Mouse (Mus musculus) heart, adult 2 months (tissue): ENCODE data around the gene Fus. TPM values are rescaled to one million over a fixed set of nuclear protein-coding genes. Genes with fewer than 3 reads are reported as not detected.
"Not testable (repeated sequence)": the region's sequence is repeated elsewhere in the genome, so short reads cannot be mapped to it uniquely, and the experiment has no call there.

ENCODE experiments used
- DNase-seq, 2 experiments: peaks; one replicate each; pipeline ENCODE4 v3.0.0; 2021
- H3K27ac ChIP-seq: fragments of 200-600 bp; 2 replicates; pipeline ENCODE4 v1.8.1; 2022
- H3K27me3 ChIP-seq: fragments of 200-500 bp; 2 replicates; pipeline ENCODE4 v1.6.1; 2012; ENCODE audit warnings: mild to moderate bottlenecking, low read length, inconsistent platforms, mixed read lengths; ENCODE audit not compliant: control insufficient read depth, insufficient read depth
- H3K36me3 ChIP-seq: fragments of 200-500 bp; 2 replicates; pipeline ENCODE4 v1.6.1; 2012; ENCODE audit warnings: low read length, inconsistent platforms; ENCODE audit not compliant: control insufficient read depth, insufficient read depth
- H3K4me1 ChIP-seq: fragments of 200-500 bp; 2 replicates; pipeline ENCODE4 v1.6.1; 2011; ENCODE audit warnings: low read length; ENCODE audit not compliant: control insufficient read depth, insufficient read depth
- H3K4me3 ChIP-seq: fragments of 200-600 bp; 2 replicates; pipeline ENCODE4 v1.8.1; 2022
- H3K79me2 ChIP-seq: fragments of 200-500 bp; replicated peaks from 2 replicates; pipeline ENCODE4 v1.6.1; 2012; ENCODE audit warnings: mild to moderate bottlenecking, inconsistent platforms, low read length, moderate library complexity, mixed read lengths; ENCODE audit not compliant: control insufficient read depth, insufficient read depth
- H3K9ac ChIP-seq: fragments of 200-500 bp; 2 replicates; pipeline ENCODE4 v1.6.1; 2012; ENCODE audit warnings: low read depth, mild to moderate bottlenecking, control low read depth, inconsistent platforms, low read length, mixed read lengths
- CTCF ChIP-seq: fragments of 200-600 bp; IDR thresholded peaks from 2 replicates; pipeline ENCODE4 v1.8.1; 2022; ENCODE audit warnings: antibody characterized with exemption, mild to moderate bottlenecking, moderate library complexity
- EP300 ChIP-seq: fragments of 200-500 bp; IDR thresholded peaks from 2 replicates; pipeline ENCODE4 v1.6.1; 2011; ENCODE audit warnings: low read depth, low read length, control low read depth; ENCODE audit not compliant: insufficient read depth
- POLR2A ChIP-seq: fragments of 200-500 bp; IDR thresholded peaks from 2 replicates; pipeline ENCODE4 v1.6.1; 2011; ENCODE audit warnings: mild to moderate bottlenecking, low read depth, low read length, control low read depth; ENCODE audit not compliant: insufficient read depth
- WGBS: fragments of 180-500 bp; shearing (Covaris S2); methylation state at CpG from one replicate; pipeline ENCODE4 v1.1.7; 2018; 5-methylcytosine and 5-hydroxymethylcytosine counted together
- intact Hi-C: fragments of 180-260 bp; cut with DNase I; formaldehyde crosslinking; loops from one replicate; pipeline ENCODE4 v1.15.1; 2025
- polyA plus RNA-seq: library from polyadenylated mRNA; depleted of rRNA; stranded (reverse); fragments of >200 nt; gene quantifications from 2 replicates; pipeline ENCODE4 v1.2.3, GENCODE M21; 2012
- total RNA-seq, 2 experiments: library from RNA; stranded (reverse); gene quantifications; 2 replicates each; pipeline ENCODE4 v1.2.3; 2021

The Fus gene
- total and polyA plus RNA-seq, 3 experiments = 151 to 222 (median 181) TPM

- H3K27ac ChIP-seq = no peak overlapping the region
- no peak overlapping the region for H3K4me3 ChIP-seq
- TF ChIP-seq POLR2A = no peak
- no peak overlapping the region for H3K9ac ChIP-seq
- no peaks in the 10 kb centered on the region for H3K79me2 ChIP-seq
- no peaks in the 10 kb centered on the region; the same call in 1 of the 2 replicates for H3K27me3 ChIP-seq
- intact Hi-C loops = no loop called here
- no peak for DNase-seq
- H3K36me3 ChIP-seq = no peaks in the 10 kb centered on the region
- 67% methylated on average over 13 of the region's 13 CpGs for WGBS
- no peaks in the 10 kb centered on the region for H3K4me1 ChIP-seq
Measured at GRCm38 (mm10) chr7:128012136-128012780, 45.0 kb downstream of the Fus start.

- no peak overlapping the region for H3K27ac ChIP-seq
- H3K36me3 ChIP-seq = no peaks in the 10 kb centered on the region
- H3K4me1 ChIP-seq = no peaks in the 10 kb centered on the region
- no peaks in the 10 kb centered on the region for H3K79me2 ChIP-seq
- no peak overlapping the region for H3K9ac ChIP-seq
- no peak for TF ChIP-seq CTCF
- no peak for TF ChIP-seq POLR2A
- TF ChIP-seq EP300 = no peak
- DNase-seq = no peak
- no peak overlapping the region for H3K4me3 ChIP-seq
- WGBS = 88% methylated on average over 13 of the region's 13 CpGs
- intact Hi-C loops = no loop called here
- H3K27me3 ChIP-seq = no peaks in the 10 kb centered on the region; the same call in 1 of the 2 replicates
Measured at GRCm38 (mm10) chr7:128013116-128013515, 45.9 kb downstream of the Fus start.

- H3K79me2 ChIP-seq, H3K27ac ChIP-seq, H3K9ac ChIP-seq, DNase-seq, H3K36me3 ChIP-seq, H3K4me3 ChIP-seq, intact Hi-C loops, H3K4me1 ChIP-seq, H3K27me3 ChIP-seq: not testable (repeated sequence)
- 65% methylated on average over 5 of the region's 5 CpGs for WGBS
Measured at GRCm38 (mm10) chr7:128016134-128016533, 48.9 kb downstream of the Fus start.

- Histone ChIP-seq H3K9ac (no peak overlapping the region), H3K36me3 (no peaks in the 10 kb centered on the region), H3K27ac (no peak overlapping the region), H3K79me2 (no peaks in the 10 kb centered on the region), H3K4me1 (no peaks in the 10 kb centered on the region), H3K4me3 (no peak overlapping the region), H3K27me3 (no peaks in the 10 kb centered on the region)
- TF ChIP-seq EP300 (no peak), POLR2A (no peak), CTCF (no peak)
- WGBS = 73% methylated on average over 6 of the region's 6 CpGs
- DNase-seq = no peak
- intact Hi-C loops = no loop called here
Measured at GRCm38 (mm10) chr7:128016650-128017049, 49.4 kb downstream of the Fus start.

GRCm38 (mm10) chr7:128018275-128018674 is 51.0 kb downstream of the Fus start:
- Histone ChIP-seq H3K27me3 (no peaks in the 10 kb centered on the region), H3K36me3 (no peaks in the 10 kb centered on the region), H3K27ac (no peak overlapping the region), H3K79me2 (no peaks in the 10 kb centered on the region), H3K4me3 (no peak overlapping the region), H3K9ac (no peak overlapping the region), H3K4me1 (no peaks in the 10 kb centered on the region)
- intact Hi-C loops = no loop called here
- no peak for DNase-seq
- TF ChIP-seq EP300 (no peak), CTCF (no peak), POLR2A (no peak)
- WGBS = 77% methylated on average over 3 of the region's 3 CpGs

- Histone ChIP-seq H3K27me3 (no peaks in the 10 kb centered on the region), H3K36me3 (no peaks in the 10 kb centered on the region), H3K79me2 (no peaks in the 10 kb centered on the region), H3K9ac (no peak overlapping the region), H3K4me3 (no peak overlapping the region), H3K4me1 (no peaks in the 10 kb centered on the region), H3K27ac (no peak overlapping the region)
- TF ChIP-seq CTCF = no peak
- no peak for TF ChIP-seq EP300
- no peak for TF ChIP-seq POLR2A
- DNase-seq = no peak
- intact Hi-C loops = no loop called here
- WGBS = 46% methylated on average over 2 of the region's 2 CpGs
Measured at GRCm38 (mm10) chr7:128019187-128019586, 51.9 kb downstream of the Fus start.
